Mouse (Mus musculus) forelimb bud, embryonic 11.5 days (tissue): ENCODE measurements around the gene Lemd2.

ENCODE experiments used
- DNase-seq: peaks from one replicate; pipeline ENCODE4 v3.0.0-alpha.2; 2012; ENCODE audit warnings: low read depth, low spot score

The Lemd2 gene

GRCm38 (mm10) chr17:27188883-27189282 is 15.4 kb downstream of the Lemd2 start:
- no peak for DNase-seq

- DNase-seq, result no peak
These were observed 17.2 kb downstream of the Lemd2 start for GRCm38 (mm10) chr17:27187059-27187458.

- DNase-seq, result no peak
These were observed 18.2 kb downstream of the Lemd2 start for GRCm38 (mm10) chr17:27186068-27186467.

- DNase-seq, result no peak
These were observed 20.5 kb downstream of the Lemd2 start for GRCm38 (mm10) chr17:27183667-27184292.

- no peak for DNase-seq
These were observed 21.9 kb downstream of the Lemd2 start for GRCm38 (mm10) chr17:27182401-27182800.

GRCm38 (mm10) chr17:27181666-27182065 is 22.6 kb downstream of the Lemd2 start:
- DNase-seq, result no peak

GRCm38 (mm10) chr17:27179681-27180280 is 24.5 kb downstream of the Lemd2 start:
- no peak for DNase-seq

- no peak for DNase-seq
These were observed 25.7 kb downstream of the Lemd2 start for GRCm38 (mm10) chr17:27178427-27179177.

GRCm38 (mm10) chr17:27178019-27178418 is 26.2 kb downstream of the Lemd2 start:
- no peak for DNase-seq

- no peak for DNase-seq
These were observed 27.5 kb downstream of the Lemd2 start for GRCm38 (mm10) chr17:27176754-27177153.

- DNase-seq, result no peak
These were observed 28.0 kb downstream of the Lemd2 start for GRCm38 (mm10) chr17:27176287-27176686.

GRCm38 (mm10) chr17:27175196-27175874 is 28.9 kb downstream of the Lemd2 start:
- DNase-seq, result peak; percentile 49

- no peak for DNase-seq
These were observed 30.6 kb downstream of the Lemd2 start for GRCm38 (mm10) chr17:27173715-27174114.

GRCm38 (mm10) chr17:27172459-27172858 is 31.8 kb downstream of the Lemd2 start:
- no peak for DNase-seq

GRCm38 (mm10) chr17:27171121-27171520 is 33.1 kb downstream of the Lemd2 start:
- no peak for DNase-seq

GRCm38 (mm10) chr17:27169952-27170695 is 34.1 kb downstream of the Lemd2 start:
- DNase-seq, result peak; percentile 49

- DNase-seq, result no peak
These were observed 35.7 kb downstream of the Lemd2 start for GRCm38 (mm10) chr17:27168569-27168968.

GRCm38 (mm10) chr17:27167545-27167944 is 36.7 kb downstream of the Lemd2 start, which contains the start of gene Ip6k3:
Gene Ip6k3 (minus strand): TSS chr17:27167795.
- no peak for DNase-seq

- DNase-seq, result no peak
These were observed 37.4 kb downstream of the Lemd2 start for GRCm38 (mm10) chr17:27166901-27167300.

GRCm38 (mm10) chr17:27165054-27165773 is 39.1 kb downstream of the Lemd2 start:
- DNase-seq, result peak; percentile 52

GRCm38 (mm10) chr17:27160905-27161304 is 43.4 kb downstream of the Lemd2 start:
- DNase-seq, result no peak
